Mouse (Mus musculus) lung, adult 2 months (tissue): ENCODE results near the gene Dnaic2.

Source experiments
- CTCF ChIP-seq: fragments of 200-500 bp; IDR thresholded peaks from 2 replicates; pipeline ENCODE4 v1.5.1; 2011; ENCODE audit warnings: mild to moderate bottlenecking, low read length, control low read depth; ENCODE audit not compliant: insufficient read depth
- POLR2A ChIP-seq: fragments of 200-500 bp; IDR thresholded peaks from 2 replicates; pipeline ENCODE4 v1.6.1; 2011; ENCODE audit warnings: low read depth, mild to moderate bottlenecking, control low read depth, low read length, borderline replicate concordance; ENCODE audit errors: extremely low read depth

- TF ChIP-seq POLR2A (no peak), CTCF (no peak)
Measured at GRCm38 (mm10) chr11:114736111-114736510, 8.9 kb downstream of the Dnaic2 start.
